Mouse (Mus musculus) left cerebral cortex, postnatal 25 days (tissue): ENCODE measurements at regions not wholly inside any gene's neighbourhood (a gene's known extent, or its start where the extent isn't known, plus 50 kb on each side); places are given as distances from the start of the nearest gene placed in this dataset.

ENCODE experiments used
- DNase-seq, 2 experiments: peaks; one replicate each; pipeline ENCODE4 v3.0.0; 2022; ENCODE audit warnings: low spot score in 2 of 2, mixed read lengths in 1 of 2
- intact Hi-C: fragments of 180-260 bp; cut with DNase I; formaldehyde crosslinking; loops from one replicate; pipeline ENCODE4 v1.15.1; 2025

- intact Hi-C loops = no loop called here
- DNase-seq = no peak
Measured at GRCm38 (mm10) chr3:81426765-81427164, 390.5 kb downstream of the Pdgfc start.
